Mouse (Mus musculus) spleen, adult 2 months (tissue): ENCODE results near the gene Rbm3.

Experiments
- CTCF ChIP-seq: fragments of 200-500 bp; IDR thresholded peaks from 2 replicates; pipeline ENCODE4 v1.5.1; 2011; ENCODE audit warnings: mild to moderate bottlenecking, inconsistent platforms; ENCODE audit not compliant: insufficient read depth, insufficient read length, insufficient replicate concordance; ENCODE audit errors: extremely low read depth
- POLR2A ChIP-seq: fragments of 200-500 bp; IDR thresholded peaks from 2 replicates; pipeline ENCODE4 v1.6.1; 2011; ENCODE audit warnings: low read depth, low read length, inconsistent platforms

GRCm38 (mm10) chrX:8145153-8145991 is at the start of gene Rbm3:
- TF ChIP-seq CTCF = no peak
- TF ChIP-seq POLR2A = peak; percentile 25
